Mouse (Mus musculus): ENCODE measurements around the gene Tnrc6a.

DNA sequence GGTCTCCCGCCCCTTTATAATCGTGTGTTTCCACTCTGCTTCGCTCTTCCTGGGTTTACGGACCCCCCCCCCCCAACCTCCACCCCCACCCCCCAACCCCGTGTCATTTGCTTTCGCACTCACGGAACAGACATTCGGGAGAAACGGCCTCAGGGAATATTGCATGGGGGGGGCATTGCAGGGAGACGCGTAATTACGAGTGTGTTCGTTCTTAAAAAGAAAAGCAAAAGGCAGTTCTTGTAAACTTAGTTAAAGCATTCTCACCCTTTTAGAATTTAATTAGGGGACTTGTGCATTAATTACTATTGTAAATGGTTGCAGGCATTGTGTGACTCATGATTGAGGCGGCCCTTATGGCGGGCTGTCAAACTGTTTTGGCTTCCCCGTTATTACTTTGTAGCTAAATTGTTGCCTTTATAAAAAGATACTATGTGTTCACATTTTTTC is 1.1 kb downstream of the Tnrc6a start:
- TF ChIP-seq CTCF (IDR thresholded peaks at IDR 0.05; ENCODE audit: low read depth, low read length) (no peak), TAL1 (conservative IDR thresholded peaks at IDR 0.05; ENCODE audit: low read depth, low read length) (no peak), GATA2 (IDR thresholded peaks at IDR 0.05; ENCODE audit: borderline replicate concordance, low read depth, low read length) (no peak), GATA1 (IDR thresholded peaks at IDR 0.05; ENCODE audit: borderline replicate concordance, low read length) (no peak)

Data from G1E (cell line).